Mouse (Mus musculus) liver, embryonic 12.5 days (tissue): Measurements from ENCODE around the gene Gm17617. TPM values are rescaled to one million over a fixed set of nuclear protein-coding genes. Genes with fewer than 3 reads are reported as not detected.

Experiments used
- ATAC-seq: fragments of 200-750 bp; cut with Nextera tagmentation; 2 replicates; pipeline ENCODE4 v1.8.0; 2017; ENCODE audit warnings: moderate number of reproducible peaks, mild to moderate bottlenecking, moderate library complexity
- H3K27ac ChIP-seq: fragments of 300-500 bp; sonication (generic); 2 replicates; pipeline ENCODE4 v1.5.1; 2016; ENCODE audit warnings: mild to moderate bottlenecking
- H3K27me3 ChIP-seq: fragments of 300-500 bp; sonication (generic); replicated peaks from 2 replicates; pipeline ENCODE4 v1.6.1; 2016; ENCODE audit warnings: mild to moderate bottlenecking, moderate library complexity
- H3K36me3 ChIP-seq: fragments of 300-500 bp; sonication (generic); 2 replicates; pipeline ENCODE4 v1.6.1; 2016; ENCODE audit warnings: mild to moderate bottlenecking, moderate library complexity
- H3K4me1 ChIP-seq: fragments of 300-500 bp; sonication (generic); 2 replicates; pipeline ENCODE4 v1.6.1; 2016
- H3K4me2 ChIP-seq: fragments of 300-500 bp; sonication (generic); 2 replicates; pipeline ENCODE4 v1.6.1; 2016; ENCODE audit warnings: mild to moderate bottlenecking, moderate library complexity
- H3K4me3 ChIP-seq: fragments of 300-500 bp; sonication (generic); 2 replicates; pipeline ENCODE4 v1.5.1; 2016; ENCODE audit warnings: mild to moderate bottlenecking, moderate library complexity
- H3K9ac ChIP-seq: fragments of 300-500 bp; sonication (generic); 2 replicates; pipeline ENCODE4 v1.6.1; 2016; ENCODE audit warnings: mild to moderate bottlenecking, moderate library complexity
- H3K9me3 ChIP-seq: fragments of 300-500 bp; sonication (generic); replicated peaks from 2 replicates; pipeline ENCODE4 v1.6.1; 2016; ENCODE audit warnings: mild to moderate bottlenecking, moderate library complexity
- WGBS: fragments of 180-500 bp; shearing (Covaris S2); methylation state at CpG from one replicate; pipeline ENCODE4 v1.1.7; 2016; ENCODE audit not compliant: insufficient replicate concordance; 5-methylcytosine and 5-hydroxymethylcytosine counted together
- polyA plus RNA-seq: library from polyadenylated mRNA; unstranded; fragments of >200 nt; fragmentation: Nextera tagmentation; extraction: Ambion mirVana; gene quantifications from 2 replicates; pipeline ENCODE4 v1.2.1, GENCODE M21; 2016

Gene Gm17617
- polyA plus RNA-seq, 1 experiment from 2014 or later, result not detected

GRCm38 (mm10) chr13:55092588-55092987 lies 40.8 kb downstream of the Gm17617 start:
- H3K4me1 ChIP-seq, result peaks cover 3% of the 10 kb centered on the region; the same call in 1 of the 2 replicates
- peaks cover 41% of the 10 kb centered on the region for H3K36me3 ChIP-seq
- no peak overlapping the region for H3K4me2 ChIP-seq
- no peak overlapping the region for H3K27ac ChIP-seq
- no peak for ATAC-seq
- no peaks in the 10 kb centered on the region for H3K27me3 ChIP-seq
- H3K9ac ChIP-seq, result no peak overlapping the region
- 87% methylated on average over 4 of the region's 4 CpGs for WGBS
- no peak overlapping the region for H3K4me3 ChIP-seq
- no peaks in the 10 kb centered on the region for H3K9me3 ChIP-seq

Other genes starting within 250 kb of the Gm17617 start
- 0.97 and 1.1 TPM in 2 replicates for gene Unc5a, start 184.1 kb downstream of the Gm17617 start, polyA plus RNA-seq
- 2.7 and 3.0 TPM in 2 replicates for gene Hk3, start 112.2 kb downstream of the Gm17617 start, polyA plus RNA-seq
- 18.4 TPM in 2 replicates for gene Uimc1, start 33.2 kb downstream of the Gm17617 start, polyA plus RNA-seq
- 10.6 and 11.4 TPM in 2 replicates for gene Zfp346, start 28.2 kb downstream of the Gm17617 start, polyA plus RNA-seq
- 5.0 and 5.7 TPM in 2 replicates for gene Fgfr4, start 19.1 kb upstream of the Gm17617 start, polyA plus RNA-seq
- gene Nsd1, start 76.2 kb upstream of the Gm17617 start, polyA plus RNA-seq, result 27.1 and 27.5 TPM in 2 replicates
- 290 and 318 TPM in 2 replicates for gene Prelid1, start 187.0 kb upstream of the Gm17617 start, polyA plus RNA-seq
- gene Rab24, start 188.4 kb upstream of the Gm17617 start, polyA plus RNA-seq, result 57.6 and 64.1 TPM in 2 replicates
- gene Mxd3, start 196.3 kb upstream of the Gm17617 start, polyA plus RNA-seq, result 18.5 and 19.7 TPM in 2 replicates
- 85.4 and 87.9 TPM in 2 replicates for gene Lman2, start 229.2 kb upstream of the Gm17617 start, polyA plus RNA-seq
- 1.9 and 2.5 TPM in 2 replicates for gene Rgs14, start 236.2 kb upstream of the Gm17617 start, polyA plus RNA-seq